Mouse (Mus musculus): ENCODE results near the gene B4galt5.

Gene B4galt5

DNA sequence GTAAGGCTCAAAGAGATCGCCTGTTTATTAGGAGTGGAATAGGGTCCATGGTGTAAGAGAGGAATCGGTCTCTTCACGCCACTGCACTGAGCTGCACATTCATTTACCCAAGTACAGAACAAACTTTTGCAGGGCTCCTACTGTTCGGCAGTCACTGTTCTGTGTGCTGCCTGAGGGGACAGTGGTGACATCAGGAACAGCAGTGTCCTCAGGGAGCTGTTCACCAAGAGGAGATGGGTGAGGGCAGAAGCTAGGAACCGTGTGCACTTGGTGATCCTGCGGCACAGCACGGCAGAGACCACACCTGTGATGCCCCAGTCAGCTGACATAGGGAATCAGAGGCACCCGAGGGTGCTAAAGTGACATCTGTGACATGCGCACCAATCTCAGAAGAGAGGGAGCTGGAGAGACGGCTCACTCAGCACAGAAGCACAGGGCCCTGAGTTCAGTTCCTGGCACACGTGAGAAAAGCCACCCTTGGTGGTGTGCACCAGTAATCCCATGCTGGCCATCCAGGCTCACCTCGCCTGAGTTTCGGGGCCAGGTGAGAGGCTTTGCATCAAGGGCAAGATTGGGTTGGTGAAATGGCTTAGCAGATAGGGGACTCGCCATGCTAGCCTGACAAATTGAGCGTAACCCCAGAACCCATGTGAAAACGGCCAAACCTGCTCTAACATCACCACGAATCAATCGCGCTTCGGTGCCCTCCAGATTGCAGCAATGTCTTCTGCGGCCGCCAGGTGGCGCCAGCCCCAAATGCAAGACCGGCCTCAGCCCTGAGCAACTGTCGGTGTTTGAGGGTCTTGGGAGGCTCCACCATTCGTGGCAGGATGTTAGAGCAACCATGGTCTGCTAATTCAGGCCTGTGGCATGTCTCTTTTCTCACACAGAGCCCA lies 68.6 kb downstream of the B4galt5 start:
- no peak for DNase-seq (ENCODE audit: low read depth, low spot score)

DNA sequence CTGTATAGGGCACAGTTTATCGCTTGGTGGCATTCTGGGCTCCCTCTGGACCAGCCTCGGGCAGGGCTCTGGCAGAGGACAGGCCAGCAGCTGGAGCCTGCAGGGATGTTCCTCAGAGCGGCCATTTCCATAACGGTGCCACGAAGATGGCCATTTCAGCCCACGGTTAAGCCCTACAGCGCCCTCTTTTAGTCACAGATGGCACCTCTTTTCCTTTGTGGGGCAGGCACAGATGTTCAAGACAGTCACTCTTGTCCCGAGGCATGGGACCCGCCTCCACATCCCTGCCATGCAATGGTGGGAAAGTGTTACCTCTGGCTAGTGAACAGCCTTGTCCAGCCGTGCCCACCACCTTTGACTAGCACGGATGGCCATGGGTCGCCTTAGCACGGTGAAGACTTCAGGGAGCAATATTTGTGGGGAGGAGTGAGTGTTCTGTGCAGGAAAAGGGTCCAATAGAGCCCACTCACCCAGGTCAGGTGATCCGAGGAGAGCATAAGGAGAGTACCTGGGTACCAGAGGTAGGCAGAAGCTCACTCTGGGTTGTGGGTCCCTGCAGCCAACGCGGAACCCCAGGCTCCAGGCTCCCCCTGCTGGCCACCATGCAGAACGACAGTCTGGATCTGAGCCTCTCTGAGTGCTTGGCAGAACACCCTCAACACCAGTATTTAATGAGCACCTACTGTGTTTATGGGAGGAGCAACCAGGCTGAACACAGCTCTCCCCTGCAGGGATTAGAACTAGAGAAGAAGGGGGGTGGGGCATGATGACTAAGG lies 70.0 kb downstream of the B4galt5 start:
- DNase-seq (ENCODE audit: low read depth, low spot score) = peak; percentile 61

GRCm38 (mm10) chr2:167278011-167278410 lies 71.0 kb downstream of the B4galt5 start:
- DNase-seq (ENCODE audit: low read depth, low spot score) = no peak

GRCm38 (mm10) chr2:167277026-167277425 lies 72.0 kb downstream of the B4galt5 start:
- DNase-seq (ENCODE audit: low read depth, low spot score) = no peak

DNA sequence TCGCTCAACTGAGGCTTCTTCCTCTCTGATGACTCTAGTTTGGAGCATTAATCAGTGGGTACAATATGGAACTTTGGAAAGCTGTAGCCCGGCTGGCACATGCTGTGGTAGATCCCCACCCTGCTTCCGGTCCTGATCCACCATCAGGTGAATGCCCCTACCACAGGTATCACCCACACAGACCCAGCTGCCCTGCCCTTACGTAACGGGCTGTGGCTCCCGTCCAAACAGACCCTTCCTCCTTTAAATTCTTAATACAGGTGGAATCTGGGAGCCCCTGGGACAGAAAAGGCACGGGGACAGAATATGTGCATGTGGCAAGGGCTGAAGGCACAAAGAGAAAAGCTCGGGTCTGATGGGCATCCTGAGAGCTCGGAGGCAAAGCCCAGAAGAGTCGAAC lies 73.1 kb downstream of the B4galt5 start:
- no peak for DNase-seq (ENCODE audit: low read depth, low spot score)

DNA sequence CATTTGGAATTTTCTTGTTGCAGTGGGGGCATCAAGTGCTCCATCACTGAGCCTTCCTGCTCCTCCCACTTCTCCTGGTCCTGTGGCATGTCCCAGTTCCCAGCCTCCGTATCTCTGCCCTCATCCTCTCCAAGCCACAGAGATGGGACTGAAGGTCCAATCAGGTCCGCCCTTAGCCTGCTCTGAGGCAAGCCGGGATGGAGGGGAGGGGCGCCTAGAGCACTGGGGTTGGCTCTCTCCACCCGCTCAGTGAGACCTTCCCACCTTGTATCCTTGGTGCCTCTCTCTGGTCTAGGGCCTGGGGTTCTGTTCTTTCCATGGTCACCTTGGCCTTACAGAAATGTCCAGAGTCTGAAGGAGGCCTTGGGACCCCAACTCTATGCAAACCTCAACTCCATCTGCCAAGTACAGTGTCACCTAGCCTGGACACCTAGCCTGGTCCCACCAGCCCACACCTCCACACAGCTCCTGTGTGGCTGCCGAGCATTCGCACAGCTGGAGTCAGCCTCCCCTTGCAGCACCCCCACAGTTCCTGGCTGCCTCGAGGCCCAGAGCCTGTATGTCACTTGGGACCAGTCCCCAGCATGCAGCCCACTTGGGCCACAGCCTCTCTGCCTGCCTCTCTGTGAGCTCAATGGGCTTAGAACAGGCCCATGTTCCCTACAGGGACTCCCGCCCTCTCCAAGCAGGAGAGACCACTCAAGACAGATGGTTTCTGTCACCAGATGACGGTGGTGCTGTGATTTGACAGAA lies 74.1 kb downstream of the B4galt5 start:
- no peak for DNase-seq (ENCODE audit: low read depth, low spot score)

DNA sequence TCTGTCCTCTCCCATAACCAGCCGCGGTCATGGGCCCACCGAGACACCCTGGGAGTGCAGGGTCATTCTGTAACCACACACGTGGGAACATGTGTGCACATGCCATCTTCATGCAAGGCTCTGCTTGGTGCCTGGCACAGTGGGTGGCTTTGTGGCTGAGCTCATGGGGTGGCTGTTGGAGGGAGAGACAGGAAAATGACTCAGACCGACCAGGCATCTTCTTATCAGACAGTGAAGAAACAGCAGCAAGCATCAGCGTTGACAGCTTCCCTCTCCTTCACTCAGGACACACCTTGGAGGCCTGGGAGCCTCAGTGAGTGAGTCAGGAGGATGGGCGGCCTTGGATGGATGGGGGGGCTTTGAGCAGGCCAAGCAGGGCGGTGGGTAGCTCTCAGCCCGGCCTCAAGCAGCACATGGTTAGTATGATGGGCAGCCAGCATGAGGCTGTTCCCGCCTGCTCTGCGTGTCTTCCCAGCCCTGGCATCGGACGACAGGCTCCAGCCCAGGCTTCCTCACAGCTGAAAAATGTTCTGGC lies 75.7 kb downstream of the B4galt5 start:
- DNase-seq (ENCODE audit: low read depth, low spot score) = no peak

DNA sequence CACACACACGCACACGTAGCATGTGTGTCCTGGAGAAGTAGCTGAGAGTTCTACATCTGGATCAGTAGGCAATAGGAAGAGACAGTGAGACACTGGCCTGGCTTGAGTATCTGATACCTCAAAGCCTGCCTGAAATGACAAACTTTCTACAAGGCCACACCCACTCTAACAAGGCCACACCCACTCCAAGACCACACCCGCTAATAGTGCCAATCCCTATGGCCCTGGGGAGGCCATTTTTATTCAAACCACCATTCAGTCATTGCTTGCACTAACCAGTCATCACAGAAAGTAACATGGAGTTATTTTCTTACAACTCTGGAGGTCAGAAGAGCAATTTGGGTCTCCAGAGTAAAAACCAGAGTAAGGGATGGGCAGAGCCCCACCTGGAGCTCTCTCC lies 76.3 kb downstream of the B4galt5 start:
- DNase-seq (ENCODE audit: low read depth, low spot score) = no peak

DNA sequence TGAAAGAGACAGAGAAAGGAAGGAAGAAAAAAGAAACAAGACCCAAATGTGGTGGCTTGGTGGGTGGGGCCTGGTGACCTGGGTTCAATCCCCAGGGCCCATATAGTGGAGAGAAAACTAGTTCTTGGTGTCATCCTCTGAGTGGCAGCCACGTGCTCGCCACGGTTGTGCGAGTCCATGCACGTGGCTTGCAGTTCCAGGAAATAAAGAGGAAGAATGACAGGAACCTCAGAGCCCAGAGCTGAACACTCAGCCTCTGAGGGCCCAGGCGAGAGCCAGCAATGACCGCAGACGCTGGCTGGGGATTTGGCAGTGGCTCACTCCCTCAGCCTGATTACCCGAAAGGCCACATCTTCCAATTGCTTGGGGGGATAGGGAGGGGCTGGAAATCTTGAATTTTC lies 77.9 kb downstream of the B4galt5 start:
- DNase-seq (ENCODE audit: low read depth, low spot score) = no peak

DNA sequence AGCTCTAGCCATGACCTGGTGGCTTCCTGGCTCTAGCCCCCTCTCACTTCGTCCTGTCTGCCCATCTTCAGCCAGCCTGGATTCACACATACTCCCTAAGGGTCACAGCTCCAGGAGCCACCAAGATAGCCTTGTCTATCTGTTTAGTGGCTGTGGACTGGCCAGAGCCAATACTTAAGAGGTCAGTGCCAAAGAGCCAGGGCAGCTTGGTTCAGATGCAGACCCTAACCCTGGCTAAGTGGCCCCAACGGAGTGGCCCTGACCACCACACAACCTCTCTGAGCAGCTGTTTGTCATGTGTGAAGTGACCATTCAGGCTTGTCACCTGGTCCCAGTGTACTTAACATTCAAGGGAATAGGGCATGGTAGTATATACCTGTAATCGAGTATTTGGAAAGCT lies 78.5 kb downstream of the B4galt5 start:
- DNase-seq (ENCODE audit: low read depth, low spot score) = no peak

DNA sequence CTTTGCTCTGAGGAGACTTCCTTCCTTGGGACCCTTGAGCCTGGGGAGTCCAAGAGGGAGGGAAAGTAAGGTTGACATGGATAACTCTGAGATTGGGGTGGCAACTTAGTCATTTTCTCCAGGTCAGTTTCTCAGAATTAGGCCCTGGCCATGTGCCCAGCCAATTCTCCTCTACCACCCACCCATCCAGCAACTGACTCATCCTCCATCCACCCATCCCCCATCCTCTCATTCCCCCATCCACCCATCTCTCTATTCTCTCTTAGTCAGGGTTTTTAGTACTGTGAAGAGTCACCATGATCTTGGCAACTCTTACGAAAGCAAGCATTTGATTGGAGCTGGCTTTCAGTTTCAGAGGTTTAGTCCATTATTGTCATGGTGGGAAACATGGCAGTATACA lies 80.3 kb downstream of the B4galt5 start:
- DNase-seq (ENCODE audit: low read depth, low spot score) = no peak

DNA sequence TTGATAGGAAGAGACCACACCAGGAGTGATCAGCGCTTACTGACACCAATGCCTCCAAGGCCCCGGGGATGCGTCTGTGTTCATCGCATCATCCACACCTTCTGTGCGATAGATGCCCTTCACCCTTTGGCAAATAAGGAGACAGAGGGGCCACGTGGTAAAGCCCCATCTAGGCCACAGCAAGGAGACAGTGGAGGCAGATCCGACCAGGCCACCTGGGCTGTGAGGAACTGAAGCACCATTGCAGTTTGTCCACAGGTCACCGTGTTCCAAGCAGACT lies 80.6 kb downstream of the B4galt5 start:
- DNase-seq (ENCODE audit: low read depth, low spot score) = no peak

DNA sequence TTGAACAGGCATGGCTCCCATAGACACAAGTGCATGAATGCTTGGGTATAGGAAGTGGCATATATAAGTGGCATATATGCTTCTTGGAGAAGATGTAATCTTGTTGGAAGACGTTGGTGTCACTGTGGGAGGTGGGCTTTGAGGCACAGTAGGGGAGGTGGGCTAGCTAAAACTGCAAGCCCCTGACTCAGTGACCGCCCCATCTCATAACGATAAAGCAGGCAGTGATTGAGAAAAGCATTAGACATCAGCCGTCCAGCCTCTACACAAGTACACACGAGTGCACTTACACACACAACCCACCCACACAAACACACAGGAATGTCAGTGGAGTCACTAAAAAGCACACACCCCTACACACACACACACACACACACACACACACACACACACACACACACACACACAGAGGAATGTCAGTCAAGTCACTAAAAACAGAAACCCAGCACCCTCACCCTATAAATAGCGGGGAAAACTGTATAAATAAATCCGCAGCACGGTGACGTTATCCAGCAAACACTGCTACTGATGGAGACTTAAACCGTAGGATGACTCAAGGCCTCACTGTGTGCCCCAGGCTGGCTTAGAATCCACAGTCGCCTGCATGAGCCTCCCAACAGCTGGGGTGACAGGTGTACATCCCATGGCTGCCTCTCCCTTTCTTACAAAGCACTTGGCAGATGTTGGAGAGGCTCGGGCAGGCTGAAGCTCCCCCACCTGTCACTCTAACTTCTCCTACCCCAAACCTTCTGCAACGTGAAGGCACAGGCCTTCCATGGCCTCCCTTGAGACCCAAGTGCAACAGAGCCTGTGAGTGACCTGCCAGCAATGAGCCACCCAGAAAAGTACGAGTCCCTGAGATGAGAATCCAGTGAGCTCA lies 81.2 kb downstream of the B4galt5 start:
- no peak for DNase-seq (ENCODE audit: low read depth, low spot score)

DNA sequence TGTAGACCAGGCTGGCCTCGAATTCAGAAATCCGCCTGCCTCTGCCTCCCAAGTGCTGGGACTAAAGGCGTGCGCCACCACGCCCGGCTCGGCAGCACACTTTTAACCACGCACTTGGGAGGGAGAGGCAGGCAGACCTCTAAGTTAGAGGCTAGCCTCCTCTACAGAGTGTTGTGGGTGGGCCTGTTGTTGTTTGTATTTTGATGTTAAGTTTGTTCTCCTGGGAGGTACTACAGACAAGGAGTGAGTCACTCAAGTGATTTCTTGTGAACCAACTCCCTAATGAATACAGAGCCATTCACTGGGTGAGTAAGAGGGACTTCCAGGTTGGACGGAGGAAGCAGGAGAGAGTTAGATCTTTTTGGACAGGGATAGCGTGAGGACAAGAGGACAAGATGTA lies 82.8 kb downstream of the B4galt5 start:
- DNase-seq (ENCODE audit: low read depth, low spot score) = no peak

DNA sequence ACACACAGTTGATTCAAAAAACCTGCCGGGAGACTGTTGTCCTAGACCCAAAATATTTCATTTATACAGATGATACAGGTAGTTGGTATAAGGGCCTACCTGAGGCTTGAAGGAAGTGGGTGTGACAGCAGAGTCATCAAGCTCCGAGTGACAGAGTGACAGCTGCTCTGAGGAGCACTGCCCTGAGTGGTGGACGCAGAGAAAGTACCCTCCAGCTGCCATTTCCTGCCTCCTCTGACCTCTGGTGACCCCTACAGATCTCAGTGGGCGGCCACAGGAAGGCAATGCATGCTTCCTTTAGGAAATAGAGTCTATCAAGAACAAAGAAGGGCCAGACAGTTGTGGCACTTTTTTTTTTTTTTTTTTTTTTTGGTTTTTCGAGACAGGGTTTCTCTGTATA lies 83.2 kb downstream of the B4galt5 start:
- DNase-seq (ENCODE audit: low read depth, low spot score) = no peak

- DNase-seq (ENCODE audit: low read depth, low spot score) = no peak
Measured at GRCm38 (mm10) chr2:167265021-167265420, 84.0 kb downstream of the B4galt5 start.

DNA sequence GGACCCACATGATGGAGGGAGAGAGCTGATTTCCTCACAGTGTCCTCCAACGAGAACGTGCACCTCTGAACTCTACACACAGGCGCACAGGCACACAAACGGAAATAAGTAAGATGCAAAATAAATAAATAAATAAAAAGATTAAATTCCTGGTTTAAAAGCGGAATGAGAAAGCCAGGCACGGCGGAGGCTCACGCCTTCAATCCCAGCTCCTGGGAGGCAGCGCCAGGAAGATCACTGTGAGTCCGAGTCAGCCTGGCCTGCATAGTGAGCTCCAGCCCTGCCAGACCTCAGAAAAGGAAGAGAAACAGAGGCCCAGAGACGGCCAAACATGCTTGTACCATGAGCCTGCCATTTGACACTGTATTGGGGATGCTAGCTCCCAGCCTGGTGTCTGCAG lies 85.1 kb downstream of the B4galt5 start:
- DNase-seq (ENCODE audit: low read depth, low spot score) = no peak

DNA sequence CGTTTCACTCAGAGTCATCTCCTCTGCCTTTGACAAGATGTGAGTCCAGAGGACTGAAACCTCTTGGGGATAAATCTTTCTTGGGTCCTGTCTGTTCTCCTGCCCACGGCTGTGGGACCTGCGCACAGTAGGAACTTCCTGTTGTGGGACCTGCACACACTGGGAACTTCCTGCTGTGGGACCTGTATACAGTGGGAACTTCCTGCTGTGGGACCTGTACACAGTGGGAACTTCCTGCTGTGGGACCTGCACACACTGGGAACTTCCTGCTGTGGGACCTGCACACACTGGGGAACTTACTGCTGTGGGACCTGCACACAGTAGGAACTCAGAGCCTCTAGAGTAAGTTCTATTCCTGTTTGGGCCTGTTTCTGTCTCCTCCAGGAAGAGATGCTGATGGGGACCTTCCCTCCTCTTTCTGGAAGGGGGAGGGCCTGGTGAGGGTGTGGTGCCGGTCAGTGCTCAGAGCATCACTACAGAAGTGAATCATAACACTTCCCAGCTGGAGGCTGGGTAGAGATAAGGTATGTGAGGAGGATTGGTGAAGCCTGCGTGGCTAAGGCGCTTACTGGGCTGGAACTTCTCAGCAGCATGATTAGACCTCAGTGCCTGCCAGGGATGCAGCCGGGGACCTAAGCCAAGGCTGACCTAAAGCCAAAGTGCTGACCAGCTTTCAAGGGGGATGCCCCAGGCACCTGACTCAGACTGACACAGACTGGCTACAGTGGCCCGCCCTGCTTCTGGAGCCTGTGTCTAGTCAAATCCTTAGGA lies 85.8 kb downstream of the B4galt5 start:
- peak; percentile 70 for DNase-seq (ENCODE audit: low read depth, low spot score)

DNA sequence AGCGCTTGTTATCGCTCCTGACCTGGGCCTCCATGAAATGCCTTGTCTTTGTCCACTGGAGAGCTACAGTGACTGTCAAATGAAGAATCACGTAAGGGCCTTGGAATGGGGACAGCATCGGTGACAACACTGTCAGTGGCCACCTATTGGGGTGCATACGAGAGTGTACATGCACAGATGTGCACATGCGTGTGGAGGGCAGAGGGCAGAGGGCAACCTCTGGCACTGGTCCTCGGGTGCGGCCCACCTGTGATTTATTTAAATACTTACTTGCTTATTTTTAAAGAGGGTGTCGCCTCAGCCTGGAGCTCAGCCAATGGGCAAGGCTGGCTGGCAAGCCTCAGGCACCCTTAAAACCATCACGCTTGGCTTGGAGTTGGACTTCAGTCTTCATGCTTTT lies 86.5 kb downstream of the B4galt5 start:
- no peak for DNase-seq (ENCODE audit: low read depth, low spot score)

- DNase-seq (ENCODE audit: low read depth, low spot score) = no peak
Measured at GRCm38 (mm10) chr2:167261106-167261505, 87.9 kb downstream of the B4galt5 start.

Data from WW6 (cell line).